Mouse (Mus musculus): ENCODE measurements around the gene Mapt.
A peak's percentile ranks its signal among the peaks of the same experiment; 100 is the strongest.
"Not testable (repeated sequence)": the region's sequence is repeated elsewhere in the genome, so short reads cannot be mapped to it uniquely, and the experiment has no call there.

Gene Mapt

DNA sequence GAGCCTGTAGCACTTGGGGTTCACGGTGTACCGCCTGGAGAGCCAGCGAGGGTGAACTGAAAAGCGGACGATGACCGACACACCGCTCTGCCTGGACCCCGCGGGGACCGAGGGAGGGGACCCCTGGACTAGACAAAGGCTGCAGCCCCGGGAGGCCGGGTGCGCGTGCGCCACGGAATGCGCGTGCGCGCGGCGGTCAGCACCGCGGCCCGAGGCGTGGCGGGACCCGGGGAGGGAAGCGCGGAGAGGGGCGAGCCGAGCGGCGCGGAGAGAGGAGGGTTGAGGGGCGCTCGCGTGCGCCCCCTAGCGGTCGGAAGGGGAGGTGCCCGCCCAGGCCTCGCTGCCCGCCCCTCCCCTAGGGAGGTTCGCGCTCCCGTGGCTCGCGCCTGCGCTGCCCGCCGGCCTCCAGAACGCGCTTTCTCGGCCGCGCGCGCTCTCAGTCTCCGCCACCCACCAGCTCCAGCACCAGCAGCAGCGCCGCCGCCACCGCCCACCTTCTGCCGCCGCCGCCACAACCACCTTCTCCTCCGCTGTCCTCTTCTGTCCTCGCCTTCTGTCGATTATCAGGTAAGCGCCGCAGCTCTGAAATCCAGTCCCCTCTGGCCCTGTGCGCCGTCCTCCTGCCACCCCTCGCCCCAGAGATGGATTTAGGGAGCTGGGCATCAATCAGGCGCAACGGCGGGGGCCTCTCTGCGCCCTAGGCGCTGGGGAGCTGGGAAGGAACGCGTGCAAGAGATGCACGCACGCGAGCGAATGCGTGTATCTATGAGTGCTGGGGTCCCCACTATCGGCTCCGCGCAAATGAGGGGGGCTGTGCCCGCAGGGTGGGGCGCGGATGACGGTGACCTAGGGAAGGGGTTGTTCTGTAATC, at the start of gene Mapt:
Gene Mapt (plus strand): TSS at position 350 of the 871 bp plus-strand sequence.
- DNase-seq (ENCODE audit: low spot score) = peak; percentile 10

- no peak for DNase-seq (ENCODE audit: low spot score)
Measured at GRCm38 (mm10) chr11:104182141-104182540, 49.0 kb upstream of the Mapt start.

GRCm38 (mm10) chr11:104186135-104186836, 44.9 kb upstream of the Mapt start, which contains the start of gene Sppl2c:
Sppl2c (plus strand) TSS chr11:104186327.
- no peak for DNase-seq (ENCODE audit: low spot score)

- no peak for DNase-seq (ENCODE audit: low spot score)
Measured at GRCm38 (mm10) chr11:104186837-104187150, 44.4 kb upstream of the Mapt start.

GRCm38 (mm10) chr11:104187766-104188165, 43.4 kb upstream of the Mapt start:
- no peak for DNase-seq (ENCODE audit: low spot score)

DNA sequence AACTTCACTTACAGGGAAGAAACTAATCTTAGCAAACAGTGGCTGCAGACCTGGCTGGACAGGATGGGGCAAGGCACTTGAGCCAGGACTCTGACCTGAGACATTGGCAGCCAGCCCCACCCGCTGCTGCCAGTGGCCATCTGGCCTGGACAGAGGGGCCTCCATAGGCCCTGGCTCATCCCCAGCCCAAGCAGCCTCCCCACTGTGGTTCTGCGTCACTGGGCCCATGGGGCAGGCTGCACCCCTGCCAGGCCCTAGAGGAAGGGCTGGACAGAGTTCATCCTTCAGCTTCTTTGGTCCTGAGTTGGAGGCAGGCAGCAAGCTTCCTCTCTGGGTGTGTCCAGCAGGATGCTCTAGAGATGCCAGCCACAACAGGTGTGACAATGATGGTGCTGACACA, 41.2 kb upstream of the Mapt start:
- DNase-seq (ENCODE audit: low spot score) = no peak

DNA sequence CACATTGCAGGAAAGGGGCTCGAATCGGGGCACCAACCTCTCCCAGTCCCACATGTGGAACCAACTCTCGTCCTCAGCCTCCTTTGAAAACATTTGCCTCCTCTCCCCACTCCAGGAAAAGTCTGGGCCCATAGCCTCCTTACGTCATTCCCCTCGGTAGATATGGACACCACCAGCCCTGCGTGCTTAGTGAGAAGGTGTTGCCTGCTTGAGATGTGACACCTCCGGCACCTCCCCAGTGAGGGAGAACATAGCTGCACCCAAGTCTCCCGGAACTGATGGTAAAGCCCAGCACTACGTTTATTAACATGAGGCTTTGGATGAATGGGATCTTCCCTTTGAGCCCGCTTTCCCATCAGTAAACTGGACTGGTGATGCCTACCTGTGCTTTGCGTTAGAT, 35.8 kb upstream of the Mapt start:
- DNase-seq (ENCODE audit: low spot score) = no peak

DNA sequence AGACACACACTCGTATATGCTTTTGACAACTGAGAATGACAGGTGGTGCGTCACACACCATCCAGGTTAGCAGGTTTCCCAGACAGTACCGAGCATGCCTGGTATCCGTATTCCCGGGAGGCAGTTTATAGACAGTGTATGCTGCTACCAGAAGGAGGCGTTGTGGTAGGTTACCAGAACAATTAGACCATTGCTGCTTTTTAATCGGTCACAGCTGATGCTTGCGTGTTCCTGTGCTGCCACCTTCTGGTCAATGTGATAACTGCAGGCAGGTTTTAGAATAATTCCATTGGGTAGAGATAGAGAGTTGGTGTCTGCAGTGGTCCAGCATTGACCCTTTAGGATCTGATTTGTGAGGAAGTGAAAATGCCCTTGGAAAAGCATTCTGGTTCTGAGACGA, 35.4 kb upstream of the Mapt start:
- DNase-seq (ENCODE audit: low spot score) = peak; percentile 82

DNA sequence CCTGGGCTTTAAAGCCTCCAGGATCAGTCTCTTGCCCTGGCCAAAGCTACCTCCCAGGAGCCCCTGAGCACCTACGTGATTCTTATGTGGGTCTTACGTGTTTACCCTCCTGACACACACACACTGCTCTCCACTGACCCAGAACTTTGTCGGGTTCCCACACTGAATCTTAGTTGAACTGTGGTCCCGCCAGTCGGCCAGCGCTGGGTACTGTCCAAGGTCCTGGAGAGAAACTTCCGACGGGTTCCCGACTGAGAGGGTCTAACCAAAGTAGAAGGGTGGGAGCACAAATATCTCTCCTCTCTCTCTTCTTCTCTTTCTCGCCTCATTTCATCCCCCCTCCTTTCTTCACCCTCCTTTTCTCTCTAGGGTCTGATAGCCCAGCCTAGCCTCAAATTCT, 33.3 kb upstream of the Mapt start:
- peak; percentile 8 for DNase-seq (ENCODE audit: low spot score)

DNA sequence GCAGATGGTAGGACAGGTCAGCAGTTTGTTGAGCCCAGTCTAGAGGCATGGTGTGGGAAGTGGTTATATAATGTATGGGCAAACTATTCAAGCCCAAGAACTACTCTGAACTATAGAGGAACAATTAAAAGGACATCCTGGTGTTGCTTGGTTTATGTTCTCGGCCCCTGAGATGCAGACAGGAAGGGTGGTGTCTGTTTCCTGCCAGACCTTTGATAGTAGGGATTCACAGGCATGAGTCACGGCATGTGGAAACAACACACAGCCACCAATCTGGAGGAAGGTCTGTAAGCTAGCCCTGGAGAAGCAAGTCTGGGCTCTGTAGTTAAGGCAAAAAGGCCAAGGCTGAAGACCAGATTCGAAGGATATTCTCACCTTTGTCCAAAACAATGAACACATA, 27.9 kb upstream of the Mapt start:
- no peak for DNase-seq (ENCODE audit: low spot score)

GRCm38 (mm10) chr11:104206573-104206972, 24.6 kb upstream of the Mapt start:
- no peak for DNase-seq (ENCODE audit: low spot score)

GRCm38 (mm10) chr11:104209041-104209440, 22.1 kb upstream of the Mapt start:
- no peak for DNase-seq (ENCODE audit: low spot score)

DNA sequence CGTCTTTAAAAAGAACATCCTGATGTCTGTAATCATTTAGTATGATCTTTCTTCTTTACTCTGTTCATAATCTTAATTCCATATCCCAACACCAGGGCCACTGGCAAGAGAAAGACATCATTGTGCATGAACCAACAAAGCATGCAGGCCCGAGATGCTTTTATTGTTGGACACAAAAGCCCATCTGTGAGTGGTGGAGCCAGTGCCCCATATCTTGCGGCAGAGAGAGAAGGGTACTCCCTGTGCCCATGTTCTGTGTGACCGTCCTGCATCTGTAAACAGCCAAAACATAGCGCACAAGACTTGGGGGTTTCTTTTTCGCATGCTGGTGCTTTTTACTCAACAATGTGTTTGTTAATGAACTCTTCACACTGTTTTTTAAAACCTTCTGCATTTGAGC, 19.9 kb upstream of the Mapt start:
- no peak for DNase-seq (ENCODE audit: low spot score)

GRCm38 (mm10) chr11:104214128-104214527, 17.1 kb upstream of the Mapt start:
- DNase-seq (ENCODE audit: low spot score) = not testable (repeated sequence)

DNA sequence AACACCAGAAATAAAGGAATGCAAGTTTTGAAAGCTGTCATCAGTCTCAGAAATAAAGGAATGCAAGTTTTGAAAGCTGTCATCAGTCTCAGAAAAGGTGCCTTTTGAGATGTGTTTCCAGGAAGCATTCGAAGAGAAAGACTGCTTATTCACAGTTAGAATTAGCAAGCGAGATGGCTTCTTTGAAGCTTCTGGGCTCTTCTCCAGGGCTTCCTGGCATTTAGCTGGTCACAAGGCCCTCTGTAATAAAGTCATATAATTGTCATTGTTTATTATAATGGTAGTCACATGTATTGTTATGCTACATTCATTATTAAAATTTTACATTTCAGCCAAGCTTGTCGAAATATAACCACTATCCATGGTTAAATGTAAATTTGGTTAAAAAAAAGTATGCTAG, 13.1 kb upstream of the Mapt start:
- DNase-seq (ENCODE audit: low spot score) = peak; percentile 10

- no peak for DNase-seq (ENCODE audit: low spot score)
Measured at GRCm38 (mm10) chr11:104220291-104220690, 10.9 kb upstream of the Mapt start.

- DNase-seq (ENCODE audit: low spot score) = no peak
Measured at GRCm38 (mm10) chr11:104221751-104222150, 9.4 kb upstream of the Mapt start.

DNA sequence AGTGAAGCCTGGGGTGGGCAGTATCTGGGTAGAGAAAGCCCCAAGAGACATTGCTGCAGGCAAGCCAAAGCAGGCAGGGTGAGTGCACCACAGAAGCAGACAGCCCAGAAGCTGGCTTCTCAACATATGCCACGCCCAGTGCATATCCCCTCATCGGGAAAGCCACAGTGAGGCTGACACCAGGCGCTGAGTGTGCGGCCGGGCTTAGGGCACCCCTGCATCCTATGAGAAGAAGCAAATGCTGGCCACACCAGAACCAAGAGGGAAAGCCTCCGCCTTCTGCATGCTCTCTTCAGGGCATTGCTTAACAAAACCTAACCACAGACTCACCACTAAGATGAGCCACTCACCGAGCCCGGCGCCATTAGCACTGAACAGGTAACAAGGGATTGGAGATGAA, 7.9 kb upstream of the Mapt start:
- DNase-seq (ENCODE audit: low spot score) = no peak

DNA sequence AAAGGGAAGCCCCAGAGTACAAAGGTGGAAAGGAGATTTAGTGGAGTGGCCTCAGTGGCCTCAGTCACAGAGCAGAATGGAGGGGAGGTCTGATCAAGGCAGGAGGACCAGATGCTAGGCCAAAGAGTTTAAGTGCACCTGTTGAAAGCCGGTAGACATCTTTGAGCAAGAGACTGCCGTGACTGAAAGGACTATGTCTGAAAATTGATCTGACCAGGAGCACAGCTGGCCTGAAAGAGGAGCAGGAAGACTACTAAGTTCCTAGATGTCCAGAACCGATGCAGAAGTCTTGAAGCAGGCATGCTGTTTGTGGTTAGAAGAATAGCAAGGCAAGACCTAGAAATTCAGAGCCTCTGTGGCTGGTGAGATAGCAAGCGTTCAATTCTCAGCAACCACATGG, 1.8 kb upstream of the Mapt start:
- DNase-seq (ENCODE audit: low spot score) = no peak

- no peak for DNase-seq (ENCODE audit: low spot score)
Measured at GRCm38 (mm10) chr11:104230066-104230778, 968 bp upstream of the Mapt start.

- no peak for DNase-seq (ENCODE audit: low spot score)
Measured at GRCm38 (mm10) chr11:104232141-104233061, 1.2 kb downstream of the Mapt start.

- no peak for DNase-seq (ENCODE audit: low spot score)
Measured at GRCm38 (mm10) chr11:104233101-104233500, 1.9 kb downstream of the Mapt start.
